Mouse (Mus musculus) olfactory bulb, adult 2 months (tissue): ENCODE results near the gene Arid3a.

Source experiments
- CTCF ChIP-seq: fragments of 200-500 bp; IDR thresholded peaks from 2 replicates; pipeline ENCODE4 v1.5.1; 2012; ENCODE audit warnings: low read depth, mild to moderate bottlenecking, low read length, moderate library complexity; ENCODE audit not compliant: insufficient read depth
- POLR2A ChIP-seq: fragments of 200-500 bp; IDR thresholded peaks from 2 replicates; pipeline ENCODE4 v1.6.1; 2012; ENCODE audit warnings: mild to moderate bottlenecking, low read depth, low read length, moderate library complexity; ENCODE audit not compliant: insufficient read depth

DNA sequence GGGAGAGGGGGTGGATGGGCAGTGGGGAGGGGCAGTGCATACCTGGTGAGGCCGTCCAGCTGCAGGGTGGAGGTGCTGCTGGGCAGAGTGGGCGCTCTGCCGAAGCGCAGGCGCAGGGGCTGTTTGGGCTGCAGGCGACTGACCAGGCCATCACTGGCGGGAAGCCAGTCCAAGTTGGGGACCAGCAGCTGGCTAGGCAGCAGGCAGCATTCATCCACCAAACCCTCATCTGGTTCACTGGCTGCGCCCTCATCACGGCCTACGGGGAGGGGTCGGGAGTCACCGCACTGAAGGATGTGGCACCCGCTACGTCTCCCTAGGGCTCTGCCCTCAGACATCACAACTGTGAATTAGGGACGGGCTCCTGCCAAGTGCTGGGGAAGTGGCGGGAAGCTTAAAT is 30.5 kb upstream of the Arid3a start:
- TF ChIP-seq POLR2A (no peak), CTCF (no peak)
